Mouse (Mus musculus) stomach, embryonic 16.5 days (tissue): Measurements from ENCODE around the gene Adarb1. TPM values are rescaled to one million over a fixed set of nuclear protein-coding genes. Genes with fewer than 3 reads are reported as not detected.

Experiments used
- ATAC-seq: fragments of 200-750 bp; cut with Nextera tagmentation; 2 replicates; pipeline ENCODE4 v1.8.0; 2017; ENCODE audit warnings: moderate number of reproducible peaks, moderate TSS enrichment; ENCODE audit not compliant: insufficient read depth, low FRiP score
- H3K27ac ChIP-seq: fragments of 300-500 bp; sonication (generic); 2 replicates; pipeline ENCODE4 v1.5.1; 2014; ENCODE audit warnings: low read length
- H3K27me3 ChIP-seq: fragments of 300-500 bp; sonication (generic); 2 replicates; pipeline ENCODE4 v1.6.1; 2014; ENCODE audit warnings: low read length, control low read depth, mixed read lengths; ENCODE audit not compliant: control insufficient read depth, insufficient read depth
- H3K36me3 ChIP-seq: fragments of 300-500 bp; sonication (generic); 2 replicates; pipeline ENCODE4 v1.6.1; 2014; ENCODE audit warnings: low read length; ENCODE audit not compliant: control insufficient read depth, insufficient read depth
- H3K4me1 ChIP-seq: fragments of 300-500 bp; sonication (generic); 2 replicates; pipeline ENCODE4 v1.6.1; 2014; ENCODE audit warnings: low read length, control low read depth, mixed read lengths; ENCODE audit not compliant: control insufficient read depth, insufficient read depth
- H3K4me2 ChIP-seq: fragments of 300-500 bp; sonication (generic); 2 replicates; pipeline ENCODE4 v1.6.1; 2014; ENCODE audit warnings: low read depth, low read length, mixed read lengths
- H3K4me3 ChIP-seq: fragments of 300-500 bp; sonication (generic); replicated peaks from 2 replicates; pipeline ENCODE4 v1.5.1; 2014; ENCODE audit warnings: mild to moderate bottlenecking, low read length
- H3K9ac ChIP-seq: fragments of 300-500 bp; sonication (generic); 2 replicates; pipeline ENCODE4 v1.6.1; 2014; ENCODE audit warnings: low read length
- H3K9me3 ChIP-seq: fragments of 300-500 bp; sonication (generic); replicated peaks from 2 replicates; pipeline ENCODE4 v1.6.1; 2016; ENCODE audit warnings: low read length, control low read depth; ENCODE audit not compliant: control insufficient read depth
- WGBS: fragments of 180-500 bp; shearing (Covaris S2); extraction: QIAGEN DNeasy Blood & Tissue Kit; methylation state at CpG from one replicate; pipeline ENCODE4 v1.1.7; 2014; 5-methylcytosine and 5-hydroxymethylcytosine counted together
- polyA plus RNA-seq: library from polyadenylated mRNA; unstranded; fragments of >200 nt; fragmentation: Nextera tagmentation; extraction: Ambion mirVana; gene quantifications from 2 replicates; pipeline ENCODE4 v1.2.1, GENCODE M21; 2015

The Adarb1 gene
- polyA plus RNA-seq, 1 experiment from 2014 or later: 8.4 TPM

DNA sequence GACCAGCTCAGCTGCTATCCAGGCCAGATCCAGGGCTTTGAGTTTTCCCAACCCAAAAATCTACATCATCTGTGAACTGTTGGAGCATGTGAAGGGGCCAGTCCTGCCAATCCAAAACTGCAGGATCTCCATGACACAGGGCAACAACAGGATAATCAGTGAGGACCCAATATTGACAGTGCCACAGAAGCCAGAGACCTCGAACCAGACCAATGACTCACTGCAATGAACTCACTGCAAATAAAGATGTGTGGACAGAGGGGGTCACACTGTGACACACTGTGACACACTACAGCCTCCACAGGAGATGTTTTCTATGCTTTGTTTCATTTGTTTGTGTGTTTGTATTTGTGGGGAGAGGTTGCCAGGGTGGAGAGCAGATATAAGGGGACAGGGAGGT is 15.6 kb downstream of the Adarb1 start:
- no peaks in the 10 kb centered on the region for H3K36me3 ChIP-seq
- H3K9ac ChIP-seq: no peak overlapping the region
- H3K9me3 ChIP-seq: no peaks in the 10 kb centered on the region
- no peaks in the 10 kb centered on the region for H3K4me1 ChIP-seq
- H3K4me3 ChIP-seq: no peak overlapping the region
- no peak for ATAC-seq
- no peak overlapping the region for H3K4me2 ChIP-seq
- no peaks in the 10 kb centered on the region for H3K27me3 ChIP-seq
- H3K27ac ChIP-seq: no peak overlapping the region
- WGBS: 57% methylated on average over 1 of the region's 1 CpGs

GRCm38 (mm10) chr10:77401039-77401438 is 17.0 kb downstream of the Adarb1 start:
- no peak for ATAC-seq
- whole genome bisulfite sequencing: 93% methylated on average over 6 of the region's 6 CpGs
- Histone ChIP-seq H3K9ac (no peak overlapping the region), H3K4me2 (no peak overlapping the region), H3K4me3 (no peak overlapping the region), H3K27me3 (no peaks in the 10 kb centered on the region), H3K36me3 (no peaks in the 10 kb centered on the region), H3K9me3 (no peaks in the 10 kb centered on the region), H3K27ac (no peak overlapping the region), H3K4me1 (no peaks in the 10 kb centered on the region)

- ATAC-seq: no peak
- no peaks in the 10 kb centered on the region for H3K9me3 ChIP-seq
- no peak overlapping the region for H3K4me2 ChIP-seq
- 83% methylated on average over 5 of the region's 5 CpGs for WGBS
- H3K4me1 ChIP-seq: no peaks in the 10 kb centered on the region
- H3K9ac ChIP-seq: no peak overlapping the region
- no peaks in the 10 kb centered on the region for H3K36me3 ChIP-seq
- no peak overlapping the region for H3K27ac ChIP-seq
- H3K4me3 ChIP-seq: no peak overlapping the region
- no peaks in the 10 kb centered on the region for H3K27me3 ChIP-seq
Observed at GRCm38 (mm10) chr10:77399938-77400337, 18.1 kb downstream of the Adarb1 start.

DNA sequence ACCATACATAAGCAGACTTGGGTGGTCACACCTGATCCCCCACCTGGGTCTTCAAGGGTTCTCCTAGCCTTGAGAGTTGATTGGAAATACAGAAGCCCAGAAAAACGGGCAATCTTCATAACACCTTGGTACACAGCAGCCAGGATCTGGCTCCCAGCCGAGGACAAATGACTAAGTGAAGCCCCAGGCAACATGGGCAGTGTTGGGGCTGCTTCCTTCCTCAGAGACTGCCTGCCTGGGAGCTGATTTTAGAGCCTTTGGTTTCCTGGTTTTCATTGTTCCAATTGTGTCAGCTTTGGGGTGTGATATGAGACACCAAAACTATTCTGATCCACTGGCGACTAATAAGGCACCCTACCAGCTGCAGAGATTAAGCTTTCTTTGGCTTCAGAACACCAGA is 20.0 kb downstream of the Adarb1 start:
- no peak overlapping the region for H3K4me2 ChIP-seq
- H3K4me3 ChIP-seq: no peak overlapping the region
- H3K9ac ChIP-seq: no peak overlapping the region
- H3K4me1 ChIP-seq: no peaks in the 10 kb centered on the region
- ATAC-seq: no peak
- H3K9me3 ChIP-seq: no peaks in the 10 kb centered on the region
- 56% methylated on average over 3 of the region's 3 CpGs for WGBS
- H3K27ac ChIP-seq: no peak overlapping the region
- no peaks in the 10 kb centered on the region for H3K36me3 ChIP-seq
- no peaks in the 10 kb centered on the region for H3K27me3 ChIP-seq

DNA sequence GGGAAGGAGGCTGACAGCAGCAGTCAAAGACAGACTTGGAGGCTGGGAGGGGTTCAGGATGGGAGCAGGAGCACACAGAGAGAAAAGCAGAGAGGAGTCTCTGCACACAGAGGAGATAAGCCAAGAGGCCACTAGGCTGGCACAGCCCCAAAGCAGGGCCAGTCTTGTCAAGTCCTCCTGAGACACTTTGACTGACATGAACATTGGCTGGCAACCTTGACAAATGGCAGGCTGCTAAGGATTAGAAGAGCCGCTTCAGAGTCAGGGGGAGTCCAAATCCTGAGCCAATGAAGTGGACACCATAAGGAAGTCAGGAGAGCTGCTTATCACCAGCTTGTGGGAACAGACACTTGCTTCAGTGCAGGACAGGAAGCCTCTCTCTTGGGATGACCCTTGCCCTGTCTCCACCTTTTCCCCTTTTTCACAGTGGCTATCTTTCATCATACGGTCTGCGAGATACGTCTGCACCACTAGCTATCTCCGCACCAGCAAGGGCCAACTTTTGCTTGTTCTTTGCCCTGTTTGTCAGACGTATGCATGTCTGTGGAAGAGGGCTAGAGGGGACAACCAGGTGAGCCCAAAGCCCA is 20.9 kb downstream of the Adarb1 start:
- WGBS: 79% methylated on average over 6 of the region's 6 CpGs
- H3K4me3 ChIP-seq: no peak overlapping the region
- H3K9ac ChIP-seq: no peak overlapping the region
- no peaks in the 10 kb centered on the region for H3K9me3 ChIP-seq
- no peaks in the 10 kb centered on the region for H3K4me1 ChIP-seq
- no peaks in the 10 kb centered on the region for H3K27me3 ChIP-seq
- H3K27ac ChIP-seq: no peak overlapping the region
- H3K4me2 ChIP-seq: no peak overlapping the region
- ATAC-seq: no peak
- H3K36me3 ChIP-seq: no peaks in the 10 kb centered on the region

GRCm38 (mm10) chr10:77396015-77396414 is 22.1 kb downstream of the Adarb1 start:
- Histone ChIP-seq H3K4me1 (no peaks in the 10 kb centered on the region), H3K9me3 (no peaks in the 10 kb centered on the region), H3K27me3 (no peaks in the 10 kb centered on the region), H3K27ac (no peak overlapping the region), H3K4me3 (no peak overlapping the region), H3K36me3 (no peaks in the 10 kb centered on the region), H3K4me2 (no peak overlapping the region), H3K9ac (no peak overlapping the region)
- WGBS: 84% methylated on average over 1 of the region's 1 CpGs
- no peak for ATAC-seq

- no peak overlapping the region for H3K27ac ChIP-seq
- H3K4me1 ChIP-seq: no peaks in the 10 kb centered on the region
- H3K36me3 ChIP-seq: no peaks in the 10 kb centered on the region
- no peak for ATAC-seq
- no peak overlapping the region for H3K4me2 ChIP-seq
- no peaks in the 10 kb centered on the region for H3K27me3 ChIP-seq
- 83% methylated on average over 6 of the region's 6 CpGs for WGBS
- no peak overlapping the region for H3K9ac ChIP-seq
- no peak overlapping the region for H3K4me3 ChIP-seq
- H3K9me3 ChIP-seq: no peaks in the 10 kb centered on the region
Observed at GRCm38 (mm10) chr10:77391072-77391471, 27.0 kb downstream of the Adarb1 start.

GRCm38 (mm10) chr10:77387558-77387957 is 30.5 kb downstream of the Adarb1 start:
- no peak overlapping the region for H3K27ac ChIP-seq
- H3K9ac ChIP-seq: no peak overlapping the region
- ATAC-seq: no peak
- H3K4me3 ChIP-seq: no peak overlapping the region
- H3K36me3 ChIP-seq: no peaks in the 10 kb centered on the region
- no peak overlapping the region for H3K4me2 ChIP-seq
- 77% methylated on average over 1 of the region's 1 CpGs for whole genome bisulfite sequencing
- no peaks in the 10 kb centered on the region for H3K27me3 ChIP-seq
- no peaks in the 10 kb centered on the region for H3K9me3 ChIP-seq
- H3K4me1 ChIP-seq: no peaks in the 10 kb centered on the region

- Histone ChIP-seq H3K36me3 (no peaks in the 10 kb centered on the region), H3K4me1 (no peaks in the 10 kb centered on the region), H3K4me3 (no peak overlapping the region), H3K9ac (no peak overlapping the region), H3K27me3 (no peaks in the 10 kb centered on the region), H3K27ac (no peak overlapping the region), H3K9me3 (no peaks in the 10 kb centered on the region), H3K4me2 (no peak overlapping the region)
- no peak for ATAC-seq
- 65% methylated on average over 4 of the region's 4 CpGs for WGBS
Observed at GRCm38 (mm10) chr10:77385731-77386130, 32.3 kb downstream of the Adarb1 start.

- Histone ChIP-seq H3K36me3 (no peaks in the 10 kb centered on the region), H3K9ac (no peak overlapping the region), H3K4me3 (no peak overlapping the region), H3K27ac (no peak overlapping the region), H3K9me3 (no peaks in the 10 kb centered on the region), H3K4me2 (no peak overlapping the region), H3K27me3 (no peaks in the 10 kb centered on the region), H3K4me1 (no peaks in the 10 kb centered on the region)
- ATAC-seq: no peak
- 80% methylated on average over 8 of the region's 8 CpGs for WGBS
Observed at GRCm38 (mm10) chr10:77383045-77383444, 35.0 kb downstream of the Adarb1 start.
